Mouse (Mus musculus): Measurements from ENCODE around the gene 4930407I10Rik.

- TF ChIP-seq CTCF (IDR thresholded peaks at IDR 0.05; ENCODE audit: borderline replicate concordance, control insufficient read depth, extremely low read depth, insufficient read depth, low read length, poor library complexity): no peak
- TF ChIP-seq POLR2A (IDR thresholded peaks at IDR 0.05; ENCODE audit: control insufficient read depth, extremely low read depth, insufficient read depth, low read length, poor library complexity): no peak
These were observed 47.0 kb upstream of the 4930407I10Rik start for GRCm38 (mm10) chr15:82011947-82012346.

Data from thymus, adult 2 months (tissue).